Mouse (Mus musculus): ENCODE results near the gene Suv39h2.

Gene Suv39h2

DNA sequence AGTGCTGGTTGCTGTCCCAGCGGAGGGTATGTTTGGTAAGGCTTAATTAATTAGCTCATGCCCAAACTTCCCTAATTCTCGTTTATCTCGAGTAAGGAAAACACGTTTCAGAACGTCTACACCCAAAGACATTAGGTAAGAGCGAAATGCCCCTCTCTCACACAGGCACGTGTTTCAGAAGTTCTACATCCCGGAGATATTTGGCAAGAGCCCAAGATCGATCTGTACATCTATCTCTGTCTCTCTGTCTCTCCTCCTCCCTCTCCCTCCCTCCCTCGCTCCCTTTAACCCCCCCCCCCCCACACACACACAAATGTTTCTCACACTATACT, 50.3 kb downstream of the Suv39h2 start:
- in situ Hi-C loops (cut with MboI; ENCODE audit: unreplicated experiment in 2 of 2) = loop anchor here (5.0 to 10.0 kb wide), 6 partner anchors 87 to 1460 kb away; partner anchors contain the start of genes Acbd7 (in 1 of the 2), Rpp38 (in 1 of the 2) and Sephs1 (in 1 of the 2)

DNA sequence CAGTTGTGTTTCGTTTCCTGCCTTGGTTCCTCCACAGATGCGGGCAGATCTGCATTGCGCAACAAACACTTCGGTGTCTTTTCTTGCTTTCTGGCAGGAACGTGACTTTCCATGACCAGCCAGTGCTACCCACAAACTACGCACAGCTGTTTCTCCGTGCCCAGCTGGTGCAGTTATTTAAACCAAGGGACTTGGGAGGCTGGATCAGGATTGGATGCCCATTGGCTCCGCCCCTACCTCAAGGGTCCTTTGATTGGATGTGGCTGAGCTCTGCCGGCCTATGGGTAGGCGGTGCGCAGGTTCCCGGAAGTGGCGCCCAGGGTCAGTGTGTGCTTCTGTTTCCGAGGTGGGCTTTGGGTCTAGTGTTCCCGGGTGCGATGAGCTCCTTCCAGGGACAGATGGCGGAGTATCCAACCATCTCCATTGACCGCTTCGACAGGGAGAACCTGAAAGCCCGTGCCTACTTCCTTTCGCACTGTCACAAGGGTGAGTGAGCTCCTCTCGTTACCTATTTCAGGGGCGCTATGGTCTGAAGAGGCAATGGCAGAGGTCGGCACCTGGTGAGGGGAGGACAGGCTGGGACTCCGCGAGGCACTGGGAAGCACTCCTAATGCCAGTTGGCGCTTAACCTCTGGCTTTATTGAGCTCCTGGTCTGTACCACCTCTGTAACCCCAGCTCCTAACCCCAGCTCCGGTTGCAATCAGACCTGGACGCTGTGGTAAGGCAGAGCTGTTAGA, 50.8 kb downstream of the Suv39h2 start, which contains the start of gene Dclre1c:
Gene Dclre1c (plus strand): TSS at position 291 of the 738 bp plus-strand sequence.
- in situ Hi-C loops (cut with MboI; ENCODE audit: unreplicated experiment in 2 of 2) = loop anchor here (5.0 to 10.0 kb wide), 6 partner anchors 87 to 1461 kb away; partner anchors contain the start of genes Acbd7 (in 1 of the 2), Rpp38 (in 1 of the 2) and Sephs1 (in 1 of the 2)

DNA sequence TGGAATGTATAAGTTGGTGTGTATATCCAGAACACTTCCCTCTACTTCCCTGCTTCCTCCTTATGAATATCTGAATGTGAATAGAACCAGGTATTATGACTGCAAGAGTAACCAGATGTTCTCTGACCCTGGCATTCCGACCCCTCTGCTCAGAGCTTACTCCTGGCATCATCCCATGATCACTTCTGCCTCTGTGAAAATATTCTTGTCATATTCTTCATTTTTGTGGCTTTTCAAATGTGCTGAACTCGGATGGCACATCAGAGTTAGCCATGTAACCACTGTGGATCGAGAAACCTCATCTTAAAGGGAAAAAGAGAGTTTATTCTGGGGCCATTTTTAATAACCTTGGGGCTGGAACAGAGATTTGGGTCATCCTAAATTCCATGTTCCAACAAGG, 52.3 kb downstream of the Suv39h2 start, which contains the start of gene Meig1:
Gene Meig1 (minus strand): TSS at position 101 of the 400 bp plus-strand sequence.
- in situ Hi-C loops (cut with MboI; ENCODE audit: unreplicated experiment in 2 of 2) = loop anchor here (5.0 to 10.0 kb wide), 6 partner anchors 85 to 1462 kb away; partner anchors contain the start of genes Acbd7 (in 1 of the 2), Rpp38 (in 1 of the 2) and Sephs1 (in 1 of the 2)

DNA sequence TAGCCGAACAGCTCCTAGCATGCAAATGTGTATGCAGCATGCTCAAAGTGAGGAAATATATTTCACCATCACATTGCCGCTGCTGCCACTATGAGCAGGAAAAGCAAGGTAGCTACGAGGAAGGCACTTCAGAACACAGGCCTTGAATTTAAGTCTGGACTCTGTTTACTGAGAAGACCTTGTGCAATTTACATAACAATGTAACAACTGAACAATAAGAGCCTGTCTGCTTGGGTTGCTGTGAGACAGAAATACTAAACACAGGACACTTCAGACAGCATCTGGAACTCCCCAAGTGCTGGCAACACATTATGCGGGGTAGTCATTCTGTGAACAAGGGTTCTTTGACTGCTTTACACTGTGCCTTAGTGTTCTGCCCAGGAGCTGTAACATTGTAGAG, 54.7 kb downstream of the Suv39h2 start:
- in situ Hi-C loops (cut with MboI; ENCODE audit: unreplicated experiment in 2 of 2) = loop anchor here (5.0 to 10.0 kb wide), 6 partner anchors 83 to 1465 kb away; partner anchors contain the start of genes Acbd7 (in 1 of the 2), Rpp38 (in 1 of the 2) and Sephs1 (in 1 of the 2)

DNA sequence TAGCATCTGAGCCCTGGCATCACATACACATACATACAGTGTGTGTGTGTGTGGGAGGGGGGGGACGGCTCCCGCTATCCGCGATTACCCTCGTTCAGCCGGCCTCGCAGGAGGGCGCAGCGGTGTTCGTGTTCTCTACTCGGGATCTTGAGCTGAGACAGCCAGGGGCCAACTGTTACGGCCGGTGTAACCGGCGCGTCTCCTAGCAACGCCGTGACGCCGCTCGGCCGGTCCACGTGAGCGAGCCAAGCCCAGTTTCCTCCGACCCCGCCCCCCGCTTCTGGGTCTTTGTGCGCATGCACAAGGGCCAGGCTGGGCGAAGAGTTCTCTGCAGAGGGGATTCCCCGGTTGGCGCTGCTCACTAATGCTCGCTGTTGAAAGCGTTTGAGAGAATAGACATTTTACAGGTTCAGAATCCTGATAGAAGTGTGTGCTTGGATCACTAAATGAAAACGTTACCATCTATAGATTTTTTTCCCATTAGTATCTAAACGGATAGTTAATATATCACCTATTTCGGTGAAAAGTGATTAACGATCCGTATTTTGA, 55.9 kb downstream of the Suv39h2 start:
- in situ Hi-C loops (cut with MboI; ENCODE audit: unreplicated experiment in 2 of 2) = loop anchor here in 1 of 2 experiments (5.0 kb wide), 1 partner anchor 93 kb away; the partner anchor contains the start of genes Cdnf, Gm45902 and Hspa14

DNA sequence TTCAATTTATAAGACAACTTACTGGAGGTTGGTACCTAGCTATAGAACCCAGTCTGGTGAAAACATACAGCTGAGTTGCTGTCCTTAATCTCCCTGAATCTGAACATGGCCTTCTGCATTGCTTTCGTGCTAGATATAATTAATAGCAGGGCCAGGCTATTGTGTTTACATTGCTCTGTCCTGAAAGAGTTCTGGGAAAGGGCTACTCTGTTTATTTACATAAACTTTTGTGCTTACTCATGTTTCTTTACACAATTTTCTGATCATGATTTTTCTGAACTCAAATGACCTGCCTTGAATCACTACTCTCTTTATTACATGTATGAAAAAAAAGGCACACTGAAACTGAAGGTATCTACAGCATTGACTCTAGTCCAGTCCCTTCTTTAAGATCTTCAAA, 59.2 kb downstream of the Suv39h2 start:
- in situ Hi-C loops (cut with MboI; ENCODE audit: unreplicated experiment in 2 of 2) = loop anchor here in 1 of 2 experiments (5.0 kb wide), 1 partner anchor 97 kb away; the partner anchor contains the start of genes Cdnf, Gm45902 and Hspa14

DNA sequence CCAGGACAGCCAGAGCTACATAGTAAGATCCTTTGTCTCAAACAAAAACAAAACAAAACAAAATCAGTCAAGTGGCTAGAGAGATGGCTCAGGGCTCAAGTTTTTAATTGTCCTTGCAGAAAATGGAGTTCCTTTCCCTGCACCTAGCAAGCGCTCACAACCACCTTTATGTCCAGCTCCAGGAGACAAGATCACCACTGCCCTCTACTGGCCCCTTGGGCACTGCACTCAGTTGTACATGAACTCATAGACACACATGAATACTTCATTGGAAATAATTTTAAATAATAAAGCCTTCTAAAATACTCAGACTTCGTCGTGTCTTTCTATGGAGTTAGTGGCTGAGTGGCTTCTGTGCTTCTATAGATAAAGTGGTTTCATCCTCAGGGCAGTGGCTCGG, 60.6 kb downstream of the Suv39h2 start:
- in situ Hi-C loops (cut with MboI; ENCODE audit: unreplicated experiment in 2 of 2) = loop anchor here in 1 of 2 experiments (5.0 kb wide), 1 partner anchor 393 kb away; no protein-coding TSS in a partner anchor

DNA sequence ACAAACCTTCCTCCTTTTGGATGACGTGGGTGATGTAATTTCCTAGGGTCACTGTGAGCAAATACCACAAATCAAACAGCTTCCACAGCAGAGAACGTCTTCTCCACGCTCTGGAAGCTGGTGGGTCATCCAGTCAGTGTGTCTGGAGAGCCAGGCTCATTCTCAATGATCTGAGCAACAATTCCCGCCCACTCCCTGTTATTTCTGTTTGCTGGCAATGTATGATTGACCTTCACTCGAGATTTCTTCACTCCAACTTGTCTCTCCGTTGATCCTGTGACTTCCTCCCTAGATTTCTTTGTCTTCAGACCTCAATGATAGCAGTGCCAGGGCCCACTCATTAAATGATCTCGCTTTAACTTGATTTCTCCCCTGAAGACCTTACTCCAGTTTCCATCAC, 67.1 kb downstream of the Suv39h2 start:
- in situ Hi-C loops (cut with MboI; ENCODE audit: unreplicated experiment in 2 of 2) = no loop called here

DNA sequence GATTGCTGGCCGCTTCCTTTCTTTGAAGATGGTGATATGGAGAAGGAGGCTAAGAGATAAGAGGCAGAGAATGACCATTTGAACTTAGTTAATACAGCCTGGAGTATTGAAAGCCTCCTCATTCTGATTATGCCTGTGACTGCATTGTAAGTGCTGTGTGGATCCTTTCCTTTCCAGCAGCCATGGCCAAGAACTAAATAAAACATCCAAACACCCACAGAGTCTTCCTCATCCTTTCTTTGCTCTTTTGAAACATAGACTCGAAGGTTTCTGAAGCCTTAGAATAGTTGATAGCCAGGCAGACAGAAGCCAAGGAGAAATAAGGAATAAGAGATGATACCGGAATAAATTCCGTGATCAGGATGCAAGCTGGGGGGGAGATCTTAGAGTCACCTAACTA, 68.8 kb downstream of the Suv39h2 start:
- in situ Hi-C loops (cut with MboI; ENCODE audit: unreplicated experiment in 2 of 2) = no loop called here

Measured in v-Abl transformed pro-B cells (cell line).